Mouse (Mus musculus): ENCODE measurements around the gene Cmc2. TPM values are rescaled to one million over a fixed set of nuclear protein-coding genes. Genes with fewer than 3 reads are reported as not detected.

Gene Cmc2
- 52.1 and 64.2 TPM in 2 replicates for polyA plus RNA-seq (2016; fragmentation: Nextera tagmentation; extraction: Ambion mirVana)

DNA sequence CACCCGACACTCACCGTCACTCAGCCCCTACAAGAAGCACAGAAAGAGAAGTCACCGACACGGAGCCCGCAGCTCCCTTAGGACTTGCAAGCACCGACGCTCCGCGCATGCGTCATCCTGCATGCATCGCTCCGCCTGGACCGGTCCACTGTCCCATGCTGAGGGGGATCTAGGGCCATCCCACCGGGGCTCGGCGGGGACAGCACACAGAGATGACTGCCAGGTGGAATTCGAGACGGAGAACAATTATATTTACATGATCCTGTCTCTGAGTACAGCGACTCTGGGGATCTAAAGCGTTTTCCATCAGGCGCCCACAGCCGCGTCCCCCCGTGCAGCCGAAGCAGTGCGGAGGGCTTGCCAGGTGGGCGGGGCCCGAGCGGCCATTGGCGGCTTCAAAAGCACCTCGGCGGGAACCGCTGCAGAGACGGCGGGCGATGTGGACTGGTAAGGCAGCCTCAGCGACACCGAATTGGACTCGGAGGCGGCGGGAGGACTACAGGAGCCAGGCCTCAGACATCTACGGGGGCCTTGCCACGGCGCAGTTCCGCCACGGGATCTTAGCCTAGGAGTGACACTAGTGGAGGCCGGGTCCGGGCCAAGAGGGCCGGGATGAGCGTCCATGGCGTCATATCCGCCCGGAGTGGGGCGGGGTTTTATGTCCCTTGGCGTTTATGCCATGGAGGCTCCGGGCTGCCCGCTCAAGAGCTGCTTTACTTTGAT is at the start of gene Cmc2, which contains the start of gene Cenpn:
TSS of gene Cmc2 (minus strand) at position 119 of the 723 bp plus-strand sequence.
TSS of gene Cenpn (plus strand) at position 394 of the 723 bp plus-strand sequence.
- WGBS: under 1% methylated on average over 57 of the region's 57 CpGs
- Histone ChIP-seq H3K27me3 (replicated peaks) (no peaks in the 10 kb centered on the region), H3K36me3 (peaks cover 6% of the 10 kb centered on the region; the same call in 1 of the 2 replicates), H3K4me2 (replicated peaks) (peak within 1 kb of the TSS; percentile 79), H3K9ac (peak within 1 kb of the TSS; percentile 55), H3K4me3 (peak within 1 kb of the TSS; percentile 71), H3K4me1 (peaks cover 10% of the 10 kb centered on the region), H3K9me3 (no peaks in the 10 kb centered on the region), H3K27ac (no peak within 1 kb of the TSS)
- ATAC-seq (ENCODE audit: low FRiP score, low read depth): peak; percentile 97

GRCm38 (mm10) chr8:116969531-116969930 is 48.3 kb upstream of the Cmc2 start:
- no peak overlapping the region for H3K9ac ChIP-seq
- no peaks in the 10 kb centered on the region for H3K9me3 ChIP-seq
- H3K27ac ChIP-seq: no peak overlapping the region
- no peak overlapping the region for H3K4me2 ChIP-seq (replicated peaks)
- no peaks in the 10 kb centered on the region for H3K27me3 ChIP-seq (replicated peaks)
- no peaks in the 10 kb centered on the region for H3K4me1 ChIP-seq
- 87% methylated on average over 6 of the region's 6 CpGs for WGBS
- no peak overlapping the region for H3K4me3 ChIP-seq
- peaks cover 3% of the 10 kb centered on the region; the same call in 1 of the 2 replicates for H3K36me3 ChIP-seq
- ATAC-seq (ENCODE audit: low FRiP score, low read depth): no peak

- Histone ChIP-seq H3K4me2 (replicated peaks) (no peak overlapping the region), H3K27ac (no peak overlapping the region), H3K36me3 (peaks cover 60% of the 10 kb centered on the region), H3K27me3 (replicated peaks) (no peaks in the 10 kb centered on the region), H3K4me3 (no peak overlapping the region), H3K9ac (no peak overlapping the region), H3K4me1 (no peaks in the 10 kb centered on the region), H3K9me3 (no peaks in the 10 kb centered on the region)
- WGBS: 94% methylated on average over 9 of the region's 9 CpGs
- no peak for ATAC-seq (ENCODE audit: low FRiP score, low read depth)
Measured at GRCm38 (mm10) chr8:116954415-116954814, 33.2 kb upstream of the Cmc2 start.

- Histone ChIP-seq H3K4me2 (replicated peaks) (no peak overlapping the region), H3K27ac (no peak overlapping the region), H3K4me1 (no peaks in the 10 kb centered on the region), H3K9me3 (no peaks in the 10 kb centered on the region), H3K4me3 (no peak overlapping the region), H3K9ac (no peak overlapping the region), H3K27me3 (replicated peaks) (no peaks in the 10 kb centered on the region), H3K36me3 (peaks cover 45% of the 10 kb centered on the region)
- 91% methylated on average over 8 of the region's 8 CpGs for WGBS
- ATAC-seq (ENCODE audit: low FRiP score, low read depth): no peak
Measured at GRCm38 (mm10) chr8:116952428-116952827, 31.2 kb upstream of the Cmc2 start.

DNA sequence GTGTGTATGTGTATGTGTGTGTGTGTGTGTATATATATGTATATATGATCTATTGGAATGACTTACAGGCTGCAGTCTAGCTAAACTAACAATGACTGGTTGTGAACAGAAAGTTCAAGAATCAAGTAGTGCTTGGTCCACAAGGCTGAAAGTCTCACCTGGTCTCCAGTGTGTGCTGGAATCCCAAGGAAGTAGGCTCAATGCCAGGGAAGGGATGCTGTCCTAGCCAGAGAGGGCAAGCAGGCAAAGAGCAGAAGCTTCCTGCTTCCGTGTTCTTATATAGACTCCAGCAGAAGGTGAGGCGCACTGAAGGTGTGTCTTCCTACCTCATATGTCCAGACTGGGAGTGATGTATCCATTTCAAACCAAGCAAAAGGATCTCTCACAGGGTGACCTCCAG is 30.5 kb upstream of the Cmc2 start:
- H3K27ac ChIP-seq: no peak overlapping the region
- no peak overlapping the region for H3K9ac ChIP-seq
- ATAC-seq (ENCODE audit: low FRiP score, low read depth): no peak
- WGBS: 95% methylated on average over 2 of the region's 2 CpGs
- no peak overlapping the region for H3K4me2 ChIP-seq (replicated peaks)
- no peaks in the 10 kb centered on the region for H3K4me1 ChIP-seq
- no peaks in the 10 kb centered on the region for H3K9me3 ChIP-seq
- H3K27me3 ChIP-seq (replicated peaks): no peaks in the 10 kb centered on the region
- H3K4me3 ChIP-seq: no peak overlapping the region
- H3K36me3 ChIP-seq: peaks cover 38% of the 10 kb centered on the region

GRCm38 (mm10) chr8:116951369-116951768 is 30.1 kb upstream of the Cmc2 start:
- H3K9ac ChIP-seq: no peak overlapping the region
- peaks cover 34% of the 10 kb centered on the region for H3K36me3 ChIP-seq
- no peak for ATAC-seq (ENCODE audit: low FRiP score, low read depth)
- no peaks in the 10 kb centered on the region for H3K27me3 ChIP-seq (replicated peaks)
- H3K27ac ChIP-seq: no peak overlapping the region
- no peak overlapping the region for H3K4me2 ChIP-seq (replicated peaks)
- 80% methylated on average over 5 of the region's 5 CpGs for WGBS
- no peaks in the 10 kb centered on the region for H3K4me1 ChIP-seq
- no peak overlapping the region for H3K4me3 ChIP-seq
- no peaks in the 10 kb centered on the region for H3K9me3 ChIP-seq

DNA sequence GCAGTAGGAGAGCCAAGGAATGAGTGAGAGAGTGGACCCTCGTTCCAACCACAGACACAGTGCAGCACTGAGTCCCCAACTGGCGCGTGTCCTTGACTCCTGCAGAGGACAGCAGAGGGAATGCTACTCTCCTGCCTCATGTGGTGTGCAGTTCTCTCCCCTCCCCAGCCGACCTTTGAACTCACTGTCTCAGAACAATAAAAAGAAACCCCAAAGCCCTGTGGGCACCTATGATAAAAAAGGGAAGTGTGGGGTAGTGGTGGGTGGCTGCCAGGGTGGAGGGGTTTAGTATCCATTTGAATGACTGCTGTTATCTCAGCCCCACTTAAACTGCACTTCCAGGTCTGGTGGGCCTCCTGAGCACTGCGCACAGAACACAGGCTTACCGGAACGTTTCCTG is 26.3 kb upstream of the Cmc2 start:
- H3K27ac ChIP-seq: no peak overlapping the region
- no peak overlapping the region for H3K9ac ChIP-seq
- H3K4me2 ChIP-seq (replicated peaks): no peak overlapping the region
- H3K4me1 ChIP-seq: peaks cover 20% of the 10 kb centered on the region
- no peaks in the 10 kb centered on the region for H3K27me3 ChIP-seq (replicated peaks)
- H3K36me3 ChIP-seq: no peaks in the 10 kb centered on the region
- no peaks in the 10 kb centered on the region for H3K9me3 ChIP-seq
- no peak overlapping the region for H3K4me3 ChIP-seq
- no peak for ATAC-seq (ENCODE audit: low FRiP score, low read depth)
- WGBS: 91% methylated on average over 7 of the region's 7 CpGs

GRCm38 (mm10) chr8:116946851-116947250 is 25.6 kb upstream of the Cmc2 start:
- Histone ChIP-seq H3K4me1 (peaks cover 20% of the 10 kb centered on the region), H3K9ac (no peak overlapping the region), H3K9me3 (no peaks in the 10 kb centered on the region), H3K27me3 (replicated peaks) (no peaks in the 10 kb centered on the region), H3K4me3 (no peak overlapping the region), H3K36me3 (no peaks in the 10 kb centered on the region), H3K4me2 (replicated peaks) (no peak overlapping the region), H3K27ac (no peak overlapping the region)
- ATAC-seq (ENCODE audit: low FRiP score, low read depth): no peak
- 85% methylated on average over 6 of the region's 6 CpGs for WGBS

DNA sequence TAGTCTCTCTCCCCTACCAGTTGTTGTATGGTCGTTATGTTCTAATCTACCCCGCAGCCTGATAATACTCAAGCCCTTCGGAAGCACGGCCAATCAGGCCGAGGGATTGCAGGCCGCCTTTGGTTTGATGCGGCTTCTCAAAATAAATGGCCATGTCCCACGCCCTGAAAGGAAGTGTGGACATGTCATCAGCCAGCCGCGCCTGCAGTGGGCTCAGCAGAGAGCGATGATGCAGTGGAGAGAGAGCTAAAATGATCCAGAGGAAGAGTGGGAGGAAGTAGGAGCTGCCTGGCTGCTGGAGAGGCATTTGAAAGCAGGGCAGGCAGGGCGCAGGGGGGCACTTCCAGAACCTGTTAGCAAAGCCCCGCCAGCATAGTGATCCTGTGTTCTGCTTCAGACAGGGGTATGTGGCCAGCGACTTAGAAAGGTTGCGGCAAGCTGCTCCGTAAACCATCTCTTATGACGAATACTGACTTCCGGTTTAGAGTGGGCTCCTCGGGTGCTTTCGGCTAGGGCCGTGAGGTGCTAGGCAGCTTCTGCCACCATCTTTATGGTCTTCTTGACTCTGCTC is 25.1 kb upstream of the Cmc2 start:
- H3K4me2 ChIP-seq (replicated peaks): no peak overlapping the region

DNA sequence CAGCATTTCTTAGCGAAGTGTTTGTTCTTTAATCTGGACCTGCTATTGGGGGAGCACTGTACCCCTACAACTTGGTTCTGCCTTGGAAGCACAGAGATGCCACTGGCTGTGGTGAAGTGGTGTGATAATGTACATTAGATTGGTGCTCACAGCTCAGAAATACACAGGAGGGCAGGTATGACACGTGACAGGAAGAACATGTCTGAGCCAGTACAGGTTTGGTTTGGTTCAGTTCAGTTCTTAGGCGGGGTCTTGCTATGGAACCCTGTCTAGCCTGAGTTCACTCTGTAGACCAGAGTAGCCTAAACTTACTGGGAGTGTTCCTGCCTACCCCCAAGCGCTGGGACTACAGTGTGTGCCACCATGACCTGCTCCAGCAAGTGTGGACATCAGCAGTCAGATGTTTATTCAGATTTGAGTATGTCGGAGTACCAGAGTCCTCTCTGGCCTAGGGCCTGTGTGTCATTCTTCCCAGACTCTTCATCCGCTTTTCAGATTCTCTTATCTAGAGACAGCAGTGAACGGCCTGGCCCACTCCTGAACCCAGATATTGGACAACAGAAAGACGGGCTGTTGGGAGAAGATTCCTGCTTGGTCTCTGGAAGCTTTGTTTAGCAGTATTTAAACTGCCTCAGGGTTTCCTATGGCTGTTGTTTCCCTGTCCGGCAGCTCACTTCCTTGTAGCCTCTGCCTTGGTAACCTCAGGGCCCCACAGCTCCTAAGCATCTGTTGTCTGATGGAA is 24.1 kb upstream of the Cmc2 start:
- Histone ChIP-seq H3K4me1 (peaks cover 20% of the 10 kb centered on the region), H3K27me3 (replicated peaks) (no peaks in the 10 kb centered on the region), H3K9me3 (no peaks in the 10 kb centered on the region), H3K4me2 (replicated peaks) (0 out of 2 replicates have a peak overlapping the region, but pooled peaks have one; percentile 98), H3K9ac (no peak overlapping the region), H3K27ac (no peak overlapping the region), H3K4me3 (no peak overlapping the region), H3K36me3 (no peaks in the 10 kb centered on the region)
- 88% methylated on average over 9 of the region's 9 CpGs for WGBS
- ATAC-seq (ENCODE audit: low FRiP score, low read depth): no peak

More for the DNA sequence above, 25.1 kb upstream of the Cmc2 start:
- H3K27ac ChIP-seq: no peak overlapping the region
- H3K9me3 ChIP-seq: no peaks in the 10 kb centered on the region
- no peak for ATAC-seq (ENCODE audit: low FRiP score, low read depth)
- no peak overlapping the region for H3K9ac ChIP-seq
- H3K4me1 ChIP-seq: peaks cover 20% of the 10 kb centered on the region
- no peaks in the 10 kb centered on the region for H3K36me3 ChIP-seq
- 86% methylated on average over 21 of the region's 21 CpGs for WGBS
- H3K4me3 ChIP-seq: no peak overlapping the region
- H3K27me3 ChIP-seq (replicated peaks): no peaks in the 10 kb centered on the region

- H3K36me3 ChIP-seq: no peaks in the 10 kb centered on the region
- no peaks in the 10 kb centered on the region for H3K27me3 ChIP-seq (replicated peaks)
- no peak for ATAC-seq (ENCODE audit: low FRiP score, low read depth)
- peaks cover 20% of the 10 kb centered on the region for H3K4me1 ChIP-seq
- peak overlapping the region; percentile 98 for H3K4me2 ChIP-seq (replicated peaks)
- 0 out of 2 replicates have a peak overlapping the region, but pooled peaks have one; percentile 7 for H3K27ac ChIP-seq
- peak overlapping the region; percentile 96 for H3K4me3 ChIP-seq
- peak overlapping the region; percentile 90 for H3K9ac ChIP-seq
- 19% methylated on average over 4 of the region's 4 CpGs for WGBS
- H3K9me3 ChIP-seq: no peaks in the 10 kb centered on the region
Measured at GRCm38 (mm10) chr8:116944385-116944696, 23.1 kb upstream of the Cmc2 start.

Measured in neural tube, embryonic 12.5 days (tissue).